Comparison of ENCODE assay signal across 8 mouse cellular contexts in genomic region chr4:46450020-46450518, GRCm38 (mm10). TPM values are rescaled to one million over a fixed set of nuclear protein-coding genes. Genes with fewer than 3 reads are reported as not detected.
DNase-seq lines count a peak whose midpoint lies in the region; ATAC-seq and TF ChIP-seq lines count a peak whose summit lies in the region.

No protein-coding gene starts in this region.

- H3K36me3 ChIP-seq in embryonic facial prominence, embryonic 12.5 days: no peaks in the 10 kb centered on the region
- H3K36me3 ChIP-seq in hindbrain, postnatal 0 days (ENCODE audit: insufficient read depth, low read length): no peaks in the 10 kb centered on the region
- H3K36me3 ChIP-seq in midbrain, postnatal 0 days (ENCODE audit: insufficient read depth, low read length): no peaks in the 10 kb centered on the region

- DNase-seq in left cerebral cortex, adult 2 months (ENCODE audit: extremely low spot score in 1 of 2, low spot score in 2 of 2): no peak
- no peak for DNase-seq in left cerebral cortex, postnatal 25 days (ENCODE audit: low spot score in 2 of 2)
- no peak for DNase-seq in hindbrain, postnatal 0 days (ENCODE audit: low spot score)
- no peak for DNase-seq in midbrain, postnatal 0 days (ENCODE audit: low spot score)
- no peak for DNase-seq in adrenal gland, adult 8-10 months
- DNase-seq in cerebellum, postnatal 36 days: no peak

- peak overlapping the region; percentile 99 for H3K9ac ChIP-seq in embryonic facial prominence, embryonic 12.5 days
- H3K9ac ChIP-seq in hindbrain, postnatal 0 days (replicated peaks; ENCODE audit: low read length): peak overlapping the region; percentile 93
- peak overlapping the region; percentile 90 for H3K9ac ChIP-seq in midbrain, postnatal 0 days (replicated peaks; ENCODE audit: low read length, poor library complexity, severe bottlenecking)

- H3K27me3 ChIP-seq in embryonic facial prominence, embryonic 12.5 days: no peaks in the 10 kb centered on the region
- no peaks in the 10 kb centered on the region for H3K27me3 ChIP-seq in hindbrain, postnatal 0 days (ENCODE audit: insufficient read depth, low read length)
- no peaks in the 10 kb centered on the region for H3K27me3 ChIP-seq in midbrain, postnatal 0 days (ENCODE audit: insufficient read depth, low read length)

- H3K4me3 ChIP-seq in left cerebral cortex, adult 2 months: peak overlapping the region; percentile 64
- H3K4me3 ChIP-seq in embryonic facial prominence, embryonic 12.5 days: peak overlapping the region; percentile 88
- peak overlapping the region; percentile 88 for H3K4me3 ChIP-seq in hindbrain, postnatal 0 days (ENCODE audit: low read length)
- peak overlapping the region; percentile 92; the same call in 1 of the 2 replicates for H3K4me3 ChIP-seq in midbrain, postnatal 0 days (ENCODE audit: low read depth, low read length)

- TF ChIP-seq CTCF in left cerebral cortex, adult 2 months (IDR thresholded peaks at IDR 0.05): no peak
- TF ChIP-seq CTCF in hindbrain, postnatal 0 days (IDR thresholded peaks at IDR 0.05; ENCODE audit: low read depth): no peak
- TF ChIP-seq CTCF in midbrain, postnatal 0 days (IDR thresholded peaks at IDR 0.05): no peak

- peak overlapping the region; percentile 86 for H3K4me2 ChIP-seq in embryonic facial prominence, embryonic 12.5 days (replicated peaks)
- H3K4me2 ChIP-seq in hindbrain, postnatal 0 days (ENCODE audit: low read depth, low read length): peak overlapping the region; percentile 70
- H3K4me2 ChIP-seq in midbrain, postnatal 0 days (ENCODE audit: low read depth, low read length, poor library complexity, severe bottlenecking): peak overlapping the region; percentile 61

- ATAC-seq in embryonic facial prominence, embryonic 12.5 days (ENCODE audit: insufficient number of reproducible peaks, insufficient read depth, low FRiP score, low TSS enrichment): no peak
- no peak for ATAC-seq in hindbrain, postnatal 0 days
- no peak for ATAC-seq in midbrain, postnatal 0 days (ENCODE audit: low FRiP score)
- no peak for ATAC-seq in erythroid progenitor cell, adult 5-6 weeks (replicated peaks; ENCODE audit: low FRiP score, poor library complexity, severe bottlenecking)

- H3K4me1 ChIP-seq in embryonic facial prominence, embryonic 12.5 days: peaks cover 24% of the 10 kb centered on the region
- peaks cover 14% of the 10 kb centered on the region for H3K4me1 ChIP-seq in hindbrain, postnatal 0 days (ENCODE audit: insufficient read depth, low read length)
- H3K4me1 ChIP-seq in midbrain, postnatal 0 days (ENCODE audit: insufficient read depth, low read length): no peaks in the 10 kb centered on the region

- peak overlapping the region; percentile 60 for H3K27ac ChIP-seq in left cerebral cortex, adult 2 months
- peak overlapping the region; percentile 100 for H3K27ac ChIP-seq in embryonic facial prominence, embryonic 12.5 days
- H3K27ac ChIP-seq in hindbrain, postnatal 0 days: peak overlapping the region; percentile 96; the same call in 1 of the 2 replicates
- no peak overlapping the region for H3K27ac ChIP-seq in midbrain, postnatal 0 days (ENCODE audit: low read depth, low read length)

- intact Hi-C loops in left cerebral cortex, adult 2 months (cut with DNase I): loop anchor here (2.0 kb wide), 1 partner anchor 253 kb away; the partner anchor contains the start of gene Xpa
- intact Hi-C loops in left cerebral cortex, postnatal 25 days (cut with DNase I): loop anchor here (5.0 kb wide), 1 partner anchor 37 kb away; the partner anchor contains the start of gene Nans

- no peaks in the 10 kb centered on the region for H3K9me3 ChIP-seq in embryonic facial prominence, embryonic 12.5 days
- H3K9me3 ChIP-seq in hindbrain, postnatal 0 days (ENCODE audit: low read length): no peaks in the 10 kb centered on the region
- no peaks in the 10 kb centered on the region for H3K9me3 ChIP-seq in midbrain, postnatal 0 days (ENCODE audit: low read length)

- 28% methylated on average over 7 of the region's 7 CpGs for WGBS in embryonic facial prominence, embryonic 12.5 days
- 32% methylated on average over 7 of the region's 7 CpGs for WGBS in hindbrain, postnatal 0 days
- 36% methylated on average over 7 of the region's 7 CpGs for WGBS in midbrain, postnatal 0 days

RNA-seq across cellular contexts. Expression of gene Anp32b, which starts 0.6 kb away (rescaled TPM):
- 10 to 100 TPM; 44.9 to 46.4 TPM for total RNA-seq in left cerebral cortex, adult 2 months (2021)
- total RNA-seq in left cerebral cortex, postnatal 25 days (2021): 10 to 100 TPM; 43.3 to 43.9 TPM
- 329 and 349 TPM in 2 replicates for polyA plus RNA-seq in embryonic facial prominence, embryonic 12.5 days (2016; fragmentation: Nextera tagmentation; extraction: Ambion mirVana)
- total RNA-seq in hindbrain, postnatal 0 days (2014; rRNA removed): 0.40 and 2.3 TPM in 2 replicates
- 68.7 and 78.9 TPM in 2 replicates for polyA plus RNA-seq in hindbrain, postnatal 0 days (2015; fragmentation: Nextera tagmentation; extraction: Ambion mirVana)
- total RNA-seq in midbrain, postnatal 0 days (2014; rRNA removed): 2.7 and 5.0 TPM in 2 replicates
- polyA plus RNA-seq in midbrain, postnatal 0 days (2015; fragmentation: Nextera tagmentation; extraction: Ambion mirVana): 45.8 and 50.5 TPM in 2 replicates
- total RNA-seq in erythroid progenitor cell, adult 5-6 weeks (2015; ENCODE audit: low replicate concordance): 1,527 and 1,581 TPM in 2 replicates
- total RNA-seq in erythroid progenitor cell, adult 5-6 weeks (2017; ENCODE audit: low replicate concordance): 312 and 462 TPM in 2 replicates
- 100 to 1,000 TPM; 104 to 129 (median 117) TPM for total RNA-seq in adrenal gland, adult 8-10 months (2022)

RNA-seq across cellular contexts. Expression of gene Hemgn, which starts 36.8 kb away (rescaled TPM):
- total RNA-seq in left cerebral cortex, adult 2 months (2021): not detected
- not detected for total RNA-seq in left cerebral cortex, postnatal 25 days (2021)
- polyA plus RNA-seq in embryonic facial prominence, embryonic 12.5 days (2016; fragmentation: Nextera tagmentation; extraction: Ambion mirVana): 2.5 and 2.8 TPM in 2 replicates
- not detected in 2 replicates for total RNA-seq in hindbrain, postnatal 0 days (2014; rRNA removed)
- polyA plus RNA-seq in hindbrain, postnatal 0 days (2015; fragmentation: Nextera tagmentation; extraction: Ambion mirVana): not detected in 2 replicates
- total RNA-seq in midbrain, postnatal 0 days (2014; rRNA removed): not detected in 2 replicates
- not detected in 2 replicates for polyA plus RNA-seq in midbrain, postnatal 0 days (2015; fragmentation: Nextera tagmentation; extraction: Ambion mirVana)
- 1,402 and 1,484 TPM in 2 replicates for total RNA-seq in erythroid progenitor cell, adult 5-6 weeks (2015; ENCODE audit: low replicate concordance)
- total RNA-seq in erythroid progenitor cell, adult 5-6 weeks (2017; ENCODE audit: low replicate concordance): 1,540 and 1,607 TPM in 2 replicates
- under 1 TPM in 1 of 4 experiments, not detected in 3; 0.11 TPM for total RNA-seq in adrenal gland, adult 8-10 months (2022)

RNA-seq across cellular contexts. Expression of gene Nans, which starts 39.0 kb away (rescaled TPM):
- 10 to 100 TPM; 13.9 to 19.8 TPM for total RNA-seq in left cerebral cortex, adult 2 months (2021)
- total RNA-seq in left cerebral cortex, postnatal 25 days (2021): 10 to 100 TPM; 19.4 to 19.7 TPM
- 85.6 and 90.7 TPM in 2 replicates for polyA plus RNA-seq in embryonic facial prominence, embryonic 12.5 days (2016; fragmentation: Nextera tagmentation; extraction: Ambion mirVana)
- 80.2 and 85.9 TPM in 2 replicates for total RNA-seq in hindbrain, postnatal 0 days (2014; rRNA removed)
- polyA plus RNA-seq in hindbrain, postnatal 0 days (2015; fragmentation: Nextera tagmentation; extraction: Ambion mirVana): 57.6 and 60.4 TPM in 2 replicates
- 92.0 and 94.5 TPM in 2 replicates for total RNA-seq in midbrain, postnatal 0 days (2014; rRNA removed)
- 56.9 and 59.6 TPM in 2 replicates for polyA plus RNA-seq in midbrain, postnatal 0 days (2015; fragmentation: Nextera tagmentation; extraction: Ambion mirVana)
- total RNA-seq in erythroid progenitor cell, adult 5-6 weeks (2015; ENCODE audit: low replicate concordance): 25.6 and 32.4 TPM in 2 replicates
- 22.1 and 29.0 TPM in 2 replicates for total RNA-seq in erythroid progenitor cell, adult 5-6 weeks (2017; ENCODE audit: low replicate concordance)
- 10 to 100 TPM; 35.0 to 43.4 (median 38.6) TPM for total RNA-seq in adrenal gland, adult 8-10 months (2022)

Comparison
In these comparisons a context has a peak if more than half of its experiments do, and no peak if none do; other contexts are left out.
1. RNA of gene Hemgn, which starts 36.8 kb away (total RNA-seq): 1,402 to 1,607 TPM in erythroid progenitor cell, adult 5-6 weeks; 0.11 TPM in adrenal gland, adult 8-10 months, not detected in left cerebral cortex, adult 2 months, not detected in left cerebral cortex, postnatal 25 days, not detected in hindbrain, postnatal 0 days and not detected in midbrain, postnatal 0 days; every median in the first group is over 1,000 times any median in the second.
2. Peak in every context shown above with its lines, with median percentiles within 50 percentile points of each other: H3K4me3 ChIP-seq, H3K4me2 ChIP-seq and H3K9ac ChIP-seq.